Mouse (Mus musculus) cerebellum, adult (tissue): ENCODE results near the gene Lrrc75a.

Experiments used
- ATAC-seq: cut with Nextera tagmentation; 2 replicates; pipeline ENCODE4 v1.9.2; 2017; ENCODE audit warnings: mild to moderate bottlenecking, moderate library complexity, mixed read lengths; ENCODE audit not compliant: insufficient number of reproducible peaks, low FRiP score, low TSS enrichment

The Lrrc75a gene

GRCm38 (mm10) chr11:62645732-62646494, 2.4 kb downstream of the Lrrc75a start:
- ATAC-seq = no peak

GRCm38 (mm10) chr11:62645337-62645675, 3.0 kb downstream of the Lrrc75a start:
- ATAC-seq = no peak

GRCm38 (mm10) chr11:62644602-62645336, 3.6 kb downstream of the Lrrc75a start:
- no peak for ATAC-seq

- ATAC-seq = no peak
These were observed 4.5 kb downstream of the Lrrc75a start for GRCm38 (mm10) chr11:62643681-62644363.

GRCm38 (mm10) chr11:62643011-62643631, 5.2 kb downstream of the Lrrc75a start:
- peak; percentile 56; the same call in 1 of the 2 replicates for ATAC-seq

- ATAC-seq = no peak
These were observed 6.1 kb downstream of the Lrrc75a start for GRCm38 (mm10) chr11:62642023-62642844.

GRCm38 (mm10) chr11:62640378-62640777, 7.9 kb downstream of the Lrrc75a start:
- no peak for ATAC-seq

- no peak for ATAC-seq
These were observed 9.9 kb downstream of the Lrrc75a start for GRCm38 (mm10) chr11:62638402-62638801.

GRCm38 (mm10) chr11:62637806-62638205, 10.5 kb downstream of the Lrrc75a start:
- ATAC-seq = no peak

GRCm38 (mm10) chr11:62637401-62637800, 10.9 kb downstream of the Lrrc75a start:
- ATAC-seq = no peak

- ATAC-seq = no peak
These were observed 11.5 kb downstream of the Lrrc75a start for GRCm38 (mm10) chr11:62636840-62637221.

- ATAC-seq = no peak
These were observed 12.1 kb downstream of the Lrrc75a start for GRCm38 (mm10) chr11:62636105-62636839.

GRCm38 (mm10) chr11:62635406-62635805, 12.9 kb downstream of the Lrrc75a start:
- no peak for ATAC-seq

- ATAC-seq = no peak
These were observed 17.2 kb downstream of the Lrrc75a start for GRCm38 (mm10) chr11:62631138-62631537.

GRCm38 (mm10) chr11:62630225-62630821, 18.0 kb downstream of the Lrrc75a start:
- no peak for ATAC-seq

- ATAC-seq = no peak
These were observed 18.7 kb downstream of the Lrrc75a start for GRCm38 (mm10) chr11:62629352-62630224.

- ATAC-seq = no peak
These were observed 23.7 kb downstream of the Lrrc75a start for GRCm38 (mm10) chr11:62624341-62625291.
